Mouse (Mus musculus) effector memory CD4-positive, alpha-beta T cell, adult 5 months (primary cell): Measurements from ENCODE around the gene Mecp2. TPM values are rescaled to one million over a fixed set of nuclear protein-coding genes. Genes with fewer than 3 reads are reported as not detected.

Experiments
- polyA plus RNA-seq: library from polyadenylated mRNA; unstranded; fragments of 100-300 nt; shearing (Covaris generic); gene quantifications from one replicate; pipeline ENCODE4 v1.2.1, GENCODE M21; 2017

Gene Mecp2
- polyA plus RNA-seq = 51.2 TPM

GRCm38 (mm10) chrX:74135263-74135662 is at the start of gene Mecp2:
Gene Mecp2 (minus strand): TSS chrX:74135363.

GRCm38 (mm10) chrX:74176959-74177358 is 41.8 kb upstream of the Mecp2 start, which contains the start of gene Tktl1:
Gene Tktl1 (plus strand): TSS chrX:74177259.

GRCm38 (mm10) chrX:74167738-74168137 is 32.6 kb upstream of the Mecp2 start, which contains the start of gene Tex28:
Gene Tex28 (minus strand): TSS chrX:74167838.

GRCm38 (mm10) chrX:74127164-74127563 is 8.0 kb downstream of the Mecp2 start, which contains the start of gene Opn1mw:
Gene Opn1mw (plus strand): TSS chrX:74127464.

GRCm38 (mm10) chrX:74023188-74024049 is 111.7 kb downstream of the Mecp2 start, which contains the start of gene Irak1:
Gene Irak1 (minus strand): TSS chrX:74023918.

Other genes starting within 250 kb of the Mecp2 start
- gene Avpr2, start 243.3 kb downstream of the Mecp2 start, polyA plus RNA-seq = 2.1 TPM
- gene L1cam, start 239.3 kb downstream of the Mecp2 start, polyA plus RNA-seq = 20.5 TPM
- 229 TPM for gene Arhgap4, start 213.5 kb downstream of the Mecp2 start, polyA plus RNA-seq
- 125 TPM for gene Naa10, start 213.4 kb downstream of the Mecp2 start, polyA plus RNA-seq
- gene Renbp, start 204.5 kb downstream of the Mecp2 start, polyA plus RNA-seq = 3.1 TPM
- 36.4 TPM for gene Hcfc1, start 169.0 kb downstream of the Mecp2 start, polyA plus RNA-seq
- gene Irak1, start 111.4 kb downstream of the Mecp2 start, polyA plus RNA-seq = 149 TPM
- gene Opn1mw, start 7.9 kb downstream of the Mecp2 start, polyA plus RNA-seq = not detected
- not detected for gene Tex28, start 32.5 kb upstream of the Mecp2 start, polyA plus RNA-seq
- 0.25 TPM for gene Tktl1, start 41.9 kb upstream of the Mecp2 start, polyA plus RNA-seq
- 366 TPM for gene Flna, start 114.5 kb upstream of the Mecp2 start, polyA plus RNA-seq
- gene Emd, start 119.3 kb upstream of the Mecp2 start, polyA plus RNA-seq = 154 TPM
- 119 TPM for gene Rpl10, start 135.4 kb upstream of the Mecp2 start, polyA plus RNA-seq
- gene Taz, start 146.5 kb upstream of the Mecp2 start, polyA plus RNA-seq = 104 TPM
- gene Dnase1l1, start 147.0 kb upstream of the Mecp2 start, polyA plus RNA-seq = 18.4 TPM
- gene Atp6ap1, start 161.7 kb upstream of the Mecp2 start, polyA plus RNA-seq = 164 TPM
- 216 TPM for gene Gdi1, start 169.6 kb upstream of the Mecp2 start, polyA plus RNA-seq
- 57.9 TPM for gene Fam50a, start 177.7 kb upstream of the Mecp2 start, polyA plus RNA-seq
- gene Plxna3, start 193.7 kb upstream of the Mecp2 start, polyA plus RNA-seq = 3.4 TPM
- gene Lage3, start 218.3 kb upstream of the Mecp2 start, polyA plus RNA-seq = 16.9 TPM
- 32.9 TPM for gene Ubl4a, start 237.9 kb upstream of the Mecp2 start, polyA plus RNA-seq
- 28.0 TPM for gene Slc10a3, start 238.0 kb upstream of the Mecp2 start, polyA plus RNA-seq